Mouse (Mus musculus): Measurements from ENCODE around the gene Ndrg3. TPM values are rescaled to one million over a fixed set of nuclear protein-coding genes. Genes with fewer than 3 reads are reported as not detected.

The Ndrg3 gene
- polyA plus RNA-seq, 1 experiment from 2014 or later = 49.7 TPM

Other genes starting within 250 kb of the Ndrg3 start
- 443 and 454 TPM in 2 replicates for gene Myl9, start 216.6 kb downstream of the Ndrg3 start, polyA plus RNA-seq (2015; fragmentation: Nextera tagmentation; extraction: Ambion mirVana)
- 55.7 and 56.1 TPM in 2 replicates for gene Tgif2, start 152.0 kb downstream of the Ndrg3 start, polyA plus RNA-seq (2015; fragmentation: Nextera tagmentation; extraction: Ambion mirVana)
- gene 4930518I15Rik, start 134.1 kb downstream of the Ndrg3 start, polyA plus RNA-seq (2015; fragmentation: Nextera tagmentation; extraction: Ambion mirVana) = 6.0 and 7.5 TPM in 2 replicates
- 186 and 190 TPM in 2 replicates for gene Rab5if, start 128.9 kb downstream of the Ndrg3 start, polyA plus RNA-seq (2015; fragmentation: Nextera tagmentation; extraction: Ambion mirVana)
- gene Sla2, start 104.9 kb downstream of the Ndrg3 start, polyA plus RNA-seq (2015; fragmentation: Nextera tagmentation; extraction: Ambion mirVana) = 0.38 and 2.4 TPM in 2 replicates
- gene Dsn1, start 15.1 kb upstream of the Ndrg3 start, polyA plus RNA-seq (2015; fragmentation: Nextera tagmentation; extraction: Ambion mirVana) = 39.0 and 40.9 TPM in 2 replicates
- gene Soga1, start 87.2 kb upstream of the Ndrg3 start, polyA plus RNA-seq (2015; fragmentation: Nextera tagmentation; extraction: Ambion mirVana) = 4.1 and 5.1 TPM in 2 replicates
- not detected in 2 replicates for gene Tldc2, start 95.0 kb upstream of the Ndrg3 start, polyA plus RNA-seq (2015; fragmentation: Nextera tagmentation; extraction: Ambion mirVana)
- 33.1 and 34.6 TPM in 2 replicates for gene Samhd1, start 143.2 kb upstream of the Ndrg3 start, polyA plus RNA-seq (2015; fragmentation: Nextera tagmentation; extraction: Ambion mirVana)
- gene Rbl1, start 212.5 kb upstream of the Ndrg3 start, polyA plus RNA-seq (2015; fragmentation: Nextera tagmentation; extraction: Ambion mirVana) = 30.9 and 32.0 TPM in 2 replicates